Mouse (Mus musculus): ENCODE data around the gene B830017H08Rik.

Gene B830017H08Rik

GRCm38 (mm10) chr16:17849486-17849885 lies 16.6 kb downstream of the B830017H08Rik start:
- no peak for DNase-seq (ENCODE audit: low read depth, low spot score)

GRCm38 (mm10) chr16:17851331-17851730 lies 18.4 kb downstream of the B830017H08Rik start:
- no peak for DNase-seq (ENCODE audit: low read depth, low spot score)

- DNase-seq (ENCODE audit: low read depth, low spot score) = no peak
Measured at GRCm38 (mm10) chr16:17851860-17852259, 18.9 kb downstream of the B830017H08Rik start.

- DNase-seq (ENCODE audit: low read depth, low spot score) = no peak
Measured at GRCm38 (mm10) chr16:17853263-17853662, 20.3 kb downstream of the B830017H08Rik start.

- DNase-seq (ENCODE audit: low read depth, low spot score) = no peak
Measured at GRCm38 (mm10) chr16:17857157-17857556, 24.2 kb downstream of the B830017H08Rik start.

GRCm38 (mm10) chr16:17858592-17858991 lies 25.7 kb downstream of the B830017H08Rik start:
- DNase-seq (ENCODE audit: low read depth, low spot score) = peak; percentile 35

GRCm38 (mm10) chr16:17865293-17865692 lies 32.4 kb downstream of the B830017H08Rik start:
- no peak for DNase-seq (ENCODE audit: low read depth, low spot score)

GRCm38 (mm10) chr16:17865770-17866169 lies 32.8 kb downstream of the B830017H08Rik start:
- no peak for DNase-seq (ENCODE audit: low read depth, low spot score)

- DNase-seq (ENCODE audit: low read depth, low spot score) = no peak
Measured at GRCm38 (mm10) chr16:17871248-17871647, 38.3 kb downstream of the B830017H08Rik start.

- no peak for DNase-seq (ENCODE audit: low read depth, low spot score)
Measured at GRCm38 (mm10) chr16:17872995-17873394, 40.1 kb downstream of the B830017H08Rik start.

- DNase-seq (ENCODE audit: low read depth, low spot score) = no peak
Measured at GRCm38 (mm10) chr16:17875174-17875573, 42.3 kb downstream of the B830017H08Rik start.

GRCm38 (mm10) chr16:17876096-17876495 lies 43.2 kb downstream of the B830017H08Rik start:
- DNase-seq (ENCODE audit: low read depth, low spot score) = no peak

GRCm38 (mm10) chr16:17879571-17879970 lies 46.6 kb downstream of the B830017H08Rik start:
- DNase-seq (ENCODE audit: low read depth, low spot score) = no peak

GRCm38 (mm10) chr16:17882196-17882595 lies 49.3 kb downstream of the B830017H08Rik start:
- no peak for DNase-seq (ENCODE audit: low read depth, low spot score)

GRCm38 (mm10) chr16:17884116-17884515 lies 51.2 kb downstream of the B830017H08Rik start:
- DNase-seq (ENCODE audit: low read depth, low spot score) = no peak
